Mouse (Mus musculus): ENCODE measurements around the gene Fibp.

DNA sequence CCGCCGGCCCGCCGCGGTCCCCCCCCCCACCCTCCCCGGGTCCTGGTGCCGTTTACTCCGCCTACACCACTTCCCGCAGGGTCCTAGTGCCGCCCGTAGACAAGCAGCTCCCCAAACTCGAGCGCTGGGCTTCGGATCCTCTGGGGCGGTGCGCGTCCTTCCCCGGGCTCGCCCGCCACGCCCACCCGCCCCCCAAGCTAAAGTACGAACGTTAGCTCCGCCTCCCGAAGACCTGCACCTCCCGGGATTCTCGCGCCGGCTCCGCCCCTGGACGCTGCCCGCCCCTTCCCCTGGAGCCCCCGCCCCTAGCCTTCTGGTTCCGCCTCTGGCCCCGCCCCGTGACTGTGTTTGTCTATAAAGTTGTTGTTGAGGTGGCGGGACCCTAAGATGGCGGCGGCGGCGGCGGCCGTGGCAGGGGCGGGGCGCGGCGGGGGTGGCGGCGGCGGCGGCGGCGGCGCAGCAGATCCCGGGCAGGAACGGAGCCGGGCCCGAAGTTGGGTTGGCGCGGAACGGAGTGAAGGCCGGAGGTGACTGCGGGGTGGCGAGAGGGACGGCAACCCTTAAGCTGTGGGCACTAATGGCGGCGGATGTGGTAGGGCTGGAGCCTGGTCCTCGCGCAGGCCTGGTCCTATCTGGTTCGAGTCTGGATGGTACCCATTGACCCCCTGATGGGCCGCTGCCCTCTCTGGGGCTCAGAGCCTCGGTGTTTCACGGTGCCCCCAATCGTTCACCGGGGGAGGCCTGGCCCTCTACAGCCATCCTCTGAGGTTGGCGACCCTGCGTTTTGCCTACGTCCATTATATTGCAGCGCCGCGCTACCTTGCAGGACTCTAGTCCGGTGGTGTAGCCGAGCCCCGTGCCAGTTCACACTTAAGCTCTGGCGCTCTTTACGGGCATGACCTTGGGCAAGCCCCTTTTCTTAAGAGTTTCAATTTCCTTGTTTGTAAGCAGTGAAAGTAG lies 35.4 kb upstream of the Fibp start, which contains the start of the genes Drap1 and AI837181:
- no peak for TF ChIP-seq CTCF (IDR thresholded peaks at IDR 0.05; ENCODE audit: borderline replicate concordance, insufficient read depth, low read depth, low read length)
- peak; percentile 27; the same call in 1 of the 2 replicates for TF ChIP-seq POLR2A (IDR thresholded peaks at IDR 0.05; ENCODE audit: borderline replicate concordance, insufficient read depth, low read length)
